Mouse (Mus musculus) T-cell, adult 2 months (primary cell): ENCODE data around the gene Prcp.
"Not testable (repeated sequence)": the region's sequence is repeated elsewhere in the genome, so short reads cannot be mapped to it uniquely, and the experiment has no call there.

ENCODE experiments used
- DNase-seq: peaks from one replicate; pipeline ENCODE4 v3.0.0; 2022; ENCODE audit warnings: low spot score

Prcp gene

DNA sequence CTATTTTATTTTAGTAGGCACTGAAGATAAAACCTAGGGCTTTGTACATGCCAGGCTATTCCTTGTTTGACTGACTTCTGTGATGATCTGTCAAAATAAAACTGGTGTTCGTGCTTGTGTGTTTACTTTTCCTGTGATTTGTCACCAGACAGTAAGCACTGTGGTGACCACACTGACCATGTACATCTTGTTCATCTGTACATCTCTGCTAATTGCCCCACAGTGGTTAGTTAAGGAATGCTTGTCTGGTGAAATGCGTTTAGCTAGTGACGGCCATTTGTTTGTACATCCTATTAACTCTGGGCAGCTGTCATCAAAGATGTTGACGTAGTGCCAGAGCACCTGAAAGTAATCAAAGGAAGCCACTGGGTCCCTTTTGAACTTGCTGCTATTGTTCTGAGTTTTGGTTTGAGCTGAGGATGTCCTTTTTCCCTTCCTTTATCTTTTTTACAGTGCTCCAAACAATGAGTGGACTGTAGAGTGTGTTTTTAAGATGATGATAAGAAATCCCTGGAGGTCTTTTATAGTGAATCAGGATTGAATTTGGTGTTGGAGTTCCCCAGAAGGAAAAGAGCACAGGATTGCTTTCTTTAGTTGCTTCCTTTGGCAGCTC, 16.5 kb downstream of the Prcp start:
- DNase-seq, result no peak

DNA sequence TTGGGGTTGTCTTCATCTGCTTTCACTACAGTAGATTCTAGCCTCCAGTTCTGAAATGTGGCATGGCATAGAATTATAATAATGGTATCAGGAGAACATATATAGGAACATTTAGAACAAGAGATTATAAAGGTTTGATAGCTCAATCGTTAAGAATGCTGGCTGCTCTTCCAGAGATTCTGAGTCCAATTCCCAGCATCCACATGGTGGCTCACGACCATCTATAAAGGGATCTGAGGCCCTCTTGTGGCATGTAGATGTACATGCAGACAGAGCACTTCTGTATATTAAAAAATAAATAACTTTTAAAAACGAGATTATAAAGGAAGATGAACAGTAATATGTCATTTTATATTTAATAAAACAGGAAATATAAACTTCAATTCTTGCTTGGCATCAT, 19.2 kb downstream of the Prcp start:
- DNase-seq, result no peak

DNA sequence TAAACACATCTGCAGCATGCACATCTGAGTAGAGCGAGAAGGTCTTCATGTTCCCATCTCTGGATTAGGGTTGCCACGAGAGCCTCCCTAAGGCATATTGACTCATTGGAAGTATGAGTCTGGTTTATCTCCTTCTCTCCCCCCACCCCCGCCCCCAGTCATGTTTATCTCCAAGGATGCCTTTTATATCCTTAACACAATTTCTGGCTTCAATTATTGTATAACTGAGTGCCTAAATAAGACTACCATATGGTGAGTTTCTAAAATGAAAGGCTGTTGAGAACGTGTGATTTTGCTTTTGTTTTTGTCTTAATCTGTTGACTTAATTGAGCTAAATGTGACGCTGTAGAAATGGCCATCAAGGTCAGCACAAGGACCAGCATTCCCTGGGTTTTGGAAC, 21.8 kb downstream of the Prcp start:
- DNase-seq, result no peak

DNA sequence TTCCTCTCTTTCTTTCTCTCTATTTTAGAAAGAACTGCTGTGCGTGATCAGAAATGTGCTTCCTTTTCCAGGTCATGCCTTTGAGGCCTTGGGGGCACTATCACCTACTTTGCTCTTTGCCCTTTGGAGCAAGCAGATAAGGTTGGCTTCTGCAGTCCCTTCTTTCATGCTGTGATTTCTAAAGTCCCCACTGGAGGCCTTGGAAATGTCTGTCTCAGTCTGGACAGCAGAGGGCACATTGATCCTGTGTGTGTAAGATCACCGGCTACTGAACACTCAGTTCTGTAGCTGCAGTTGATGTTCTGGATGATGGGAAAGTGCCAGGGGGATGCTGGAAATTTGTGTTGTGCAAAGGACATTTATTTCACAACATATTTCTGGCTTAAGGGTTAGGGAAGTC, 22.8 kb downstream of the Prcp start:
- DNase-seq, result no peak

DNA sequence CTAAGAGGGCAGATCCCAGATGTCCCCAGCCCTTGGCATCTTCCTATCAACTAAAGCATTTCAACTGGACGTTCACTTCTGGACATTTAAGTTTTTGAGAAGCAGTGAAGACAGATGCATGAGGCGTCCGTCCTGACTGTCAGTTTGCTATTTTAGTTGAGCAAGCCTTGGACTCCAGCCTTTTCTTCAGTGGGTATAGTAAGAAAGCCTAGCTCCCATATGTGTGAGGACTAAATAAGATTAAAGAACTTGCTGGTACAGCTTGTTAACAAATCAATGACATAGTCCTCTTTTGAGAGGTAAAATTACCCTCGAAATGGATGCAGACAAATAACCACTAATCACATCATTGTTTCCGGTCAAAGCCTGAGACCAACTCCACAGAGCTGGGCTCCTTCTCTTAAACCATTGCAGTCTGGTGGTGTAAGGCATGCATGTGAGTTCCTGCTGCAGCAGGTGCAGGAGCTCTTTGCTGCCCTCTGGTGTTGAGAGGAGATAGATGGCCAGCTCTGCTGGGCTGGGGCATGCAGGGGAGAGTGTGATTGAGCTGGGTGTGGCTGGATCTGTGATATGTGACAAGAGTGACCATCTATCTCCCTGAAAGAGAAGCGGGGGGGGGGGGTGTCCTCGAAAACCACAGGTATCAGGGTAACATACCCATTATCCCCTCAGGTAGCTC, 29.2 kb downstream of the Prcp start:
- DNase-seq, result peak; percentile 62

DNA sequence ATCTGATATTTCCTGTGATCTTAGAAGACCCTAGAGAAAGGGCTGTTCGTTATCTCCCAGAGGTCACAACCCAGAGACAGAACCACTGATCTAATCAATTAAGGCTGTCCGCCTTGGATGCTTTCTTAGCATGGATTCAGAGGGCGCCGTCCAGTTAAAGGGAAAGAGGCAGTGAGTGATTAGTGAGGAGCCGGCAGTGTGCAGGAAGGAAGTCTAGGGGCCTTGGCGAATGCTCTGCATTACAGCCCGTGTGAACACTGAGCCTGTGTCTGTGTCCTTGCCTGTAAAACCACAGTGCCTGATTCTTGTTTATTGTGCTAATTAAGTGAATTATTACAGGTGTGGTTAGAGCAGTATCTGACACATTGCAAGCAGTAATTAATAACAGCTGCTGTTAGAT, 30.0 kb downstream of the Prcp start:
- DNase-seq, result not testable (repeated sequence)

DNA sequence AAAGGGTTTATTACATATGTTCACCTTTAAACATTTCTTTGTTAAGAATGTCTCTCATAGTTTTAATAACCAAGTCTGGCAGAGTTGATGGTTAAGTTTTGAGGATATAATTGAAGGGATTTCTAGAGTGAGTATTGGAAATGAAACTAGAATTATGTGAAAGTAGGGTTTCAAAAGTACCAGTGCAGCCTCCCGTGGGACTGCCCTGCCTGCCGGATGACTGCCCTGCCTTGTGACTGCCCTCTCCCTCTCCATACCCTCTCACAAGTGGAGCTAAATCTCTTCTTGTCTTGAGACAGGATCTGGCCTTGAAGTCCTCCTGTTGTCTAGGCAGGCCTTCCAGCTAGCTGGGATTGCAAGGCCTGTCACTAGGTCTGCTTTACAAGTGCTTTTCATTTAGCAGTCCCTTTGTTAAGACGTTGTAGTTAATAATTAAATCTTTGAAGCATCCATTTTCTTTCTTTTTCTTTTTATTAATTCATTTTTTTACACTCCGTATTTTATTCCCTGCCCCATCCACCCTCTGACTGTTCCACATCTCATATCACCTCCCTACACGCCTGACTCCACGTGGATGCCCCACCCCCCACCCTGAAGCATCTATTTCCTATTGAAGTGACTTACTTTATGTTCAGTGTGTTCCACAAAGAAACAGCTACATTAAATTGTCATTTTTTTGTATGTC, 46.0 kb downstream of the Prcp start:
- DNase-seq, result no peak

DNA sequence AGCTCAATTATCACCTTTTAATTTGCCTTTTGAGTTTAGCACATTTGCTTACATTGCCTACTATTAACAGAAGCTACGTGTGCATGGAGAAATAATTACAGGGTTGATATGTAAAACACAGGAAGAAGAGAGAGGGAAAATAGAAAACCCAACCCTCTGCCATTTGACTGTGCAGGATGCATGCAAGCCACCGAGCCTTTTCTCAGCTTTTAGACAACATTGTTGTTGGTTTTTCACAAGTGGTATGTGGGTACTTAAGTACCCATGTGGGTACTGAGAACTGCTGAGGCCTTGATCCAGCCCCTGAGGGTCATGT, 46.5 kb downstream of the Prcp start:
- no peak for DNase-seq

DNA sequence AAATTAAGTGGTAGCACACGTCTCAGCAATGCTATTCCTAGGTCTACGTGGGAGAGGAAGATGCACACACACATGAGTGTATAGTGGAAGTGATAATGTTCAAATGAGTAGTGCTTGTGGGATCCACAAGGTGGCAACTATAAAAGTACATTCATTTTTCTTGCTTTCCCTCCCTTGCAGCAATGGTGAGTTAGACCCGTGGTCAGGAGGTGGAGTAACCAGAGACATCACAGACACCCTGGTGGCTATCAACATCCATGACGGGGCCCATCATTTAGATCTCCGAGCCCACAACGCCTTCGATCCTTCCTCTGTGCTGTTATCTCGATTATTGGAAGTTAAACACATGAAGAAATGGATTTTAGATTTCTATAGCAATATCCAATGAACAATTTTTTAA, 58.5 kb downstream of the Prcp start:
- DNase-seq, result no peak

DNA sequence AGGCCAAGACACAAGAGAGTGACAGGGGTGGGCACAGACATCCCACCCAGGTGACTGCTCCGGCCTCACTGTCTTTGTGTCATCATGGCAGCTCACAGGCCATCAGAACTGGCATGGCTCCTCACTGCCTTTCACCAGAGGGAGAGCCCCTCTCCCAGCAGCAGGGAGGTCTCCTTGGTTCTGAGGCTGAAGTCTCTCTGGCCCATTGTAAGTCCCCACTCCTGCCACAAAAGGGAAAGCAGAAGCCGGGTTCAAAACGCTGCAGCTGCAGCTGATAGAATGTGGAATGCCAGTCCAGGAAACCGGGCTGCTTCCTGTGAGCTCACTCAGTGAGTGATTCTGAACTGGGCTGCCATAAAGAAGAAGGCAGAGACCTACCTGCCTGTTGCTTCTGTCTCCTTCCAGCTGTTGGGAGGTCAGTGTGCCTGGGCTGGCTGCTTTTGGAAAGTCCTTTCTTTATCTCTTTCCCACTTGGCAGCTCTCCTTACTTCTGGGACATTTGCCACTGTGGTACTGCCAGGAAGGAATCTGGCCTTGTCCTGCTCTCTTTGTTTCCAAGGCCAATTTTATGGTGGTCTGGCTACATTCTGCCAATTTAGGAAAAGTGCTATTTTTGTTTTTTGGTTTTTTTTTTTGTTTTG, 59.2 kb downstream of the Prcp start:
- not testable (repeated sequence) for DNase-seq

DNA sequence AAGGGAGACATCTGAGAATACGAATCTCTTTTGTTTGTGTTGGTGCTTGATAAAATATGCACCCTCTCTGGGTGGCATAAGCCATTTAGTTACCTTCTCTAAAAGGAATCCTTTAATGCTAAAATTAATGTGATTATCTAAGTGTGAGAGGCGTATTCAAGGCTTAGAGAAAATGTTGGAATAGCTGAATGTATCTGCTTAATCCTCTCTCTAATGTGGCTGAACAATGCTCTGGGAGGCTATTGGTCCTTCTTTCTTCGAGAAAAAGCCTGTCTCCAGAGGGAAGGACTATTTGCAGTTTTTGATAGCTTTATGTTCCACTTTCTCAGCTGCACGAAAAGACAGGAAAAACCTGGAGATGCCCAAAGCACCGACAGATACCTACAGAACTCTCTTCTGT, 62.5 kb downstream of the Prcp start:
- no peak for DNase-seq

DNA sequence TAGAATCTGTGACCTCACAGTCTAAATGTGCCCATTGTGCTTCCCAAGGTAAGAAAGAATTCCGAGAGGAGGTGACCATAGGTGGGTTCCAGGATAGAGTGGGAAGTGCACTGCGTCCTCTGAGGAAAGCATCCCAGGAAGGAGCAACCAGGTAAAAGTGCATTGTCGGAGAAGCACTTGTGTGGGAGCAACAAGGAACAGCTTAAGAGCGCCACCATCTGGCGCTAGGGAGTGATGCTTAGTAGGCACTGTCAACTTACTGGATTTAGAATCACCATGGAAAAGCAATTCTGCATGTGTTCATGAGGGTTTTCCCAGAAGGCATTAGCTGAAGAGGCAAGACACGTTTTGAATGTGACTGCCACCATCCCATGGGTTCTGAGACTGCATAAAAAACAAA, 63.7 kb downstream of the Prcp start:
- DNase-seq, result no peak

DNA sequence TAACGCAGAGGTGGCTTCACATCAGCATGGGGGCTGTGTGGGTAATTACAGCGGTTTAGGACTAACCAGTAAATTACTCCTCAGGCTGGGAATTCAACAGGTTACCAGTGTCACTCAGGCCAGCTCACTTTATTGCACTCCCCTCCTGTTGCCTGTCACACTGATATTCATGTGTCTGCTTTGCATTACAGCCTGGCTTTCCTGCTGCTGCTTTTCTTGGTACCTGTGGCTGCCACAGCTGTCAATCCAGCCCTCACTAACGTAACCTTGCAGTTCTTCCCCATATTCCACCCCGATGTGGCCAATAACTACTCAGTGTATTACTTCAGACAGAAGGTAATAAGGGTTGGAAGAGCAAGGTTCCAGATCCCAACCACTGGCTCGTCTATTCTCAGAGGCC, 65.5 kb downstream of the Prcp start:
- DNase-seq, result no peak

DNA sequence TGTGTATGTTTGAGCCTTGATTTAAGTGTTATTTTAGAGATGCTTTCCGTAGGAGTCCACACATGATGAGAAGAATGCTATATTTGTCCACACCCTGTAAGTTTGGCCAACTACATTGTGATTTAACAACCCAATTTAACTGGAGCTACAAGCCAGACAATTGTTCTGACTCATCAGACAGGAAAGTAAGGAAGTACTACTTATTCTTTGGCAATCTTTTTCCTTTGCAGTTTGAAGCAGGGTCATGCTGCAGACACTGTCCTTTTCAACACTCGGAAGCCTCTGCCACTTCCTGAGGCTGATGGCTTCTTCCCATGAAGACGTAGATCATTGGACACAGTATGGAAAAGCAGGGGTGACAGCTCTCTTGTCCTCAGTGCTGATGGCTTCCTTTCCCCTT, 76.5 kb downstream of the Prcp start:
- DNase-seq, result no peak

DNA sequence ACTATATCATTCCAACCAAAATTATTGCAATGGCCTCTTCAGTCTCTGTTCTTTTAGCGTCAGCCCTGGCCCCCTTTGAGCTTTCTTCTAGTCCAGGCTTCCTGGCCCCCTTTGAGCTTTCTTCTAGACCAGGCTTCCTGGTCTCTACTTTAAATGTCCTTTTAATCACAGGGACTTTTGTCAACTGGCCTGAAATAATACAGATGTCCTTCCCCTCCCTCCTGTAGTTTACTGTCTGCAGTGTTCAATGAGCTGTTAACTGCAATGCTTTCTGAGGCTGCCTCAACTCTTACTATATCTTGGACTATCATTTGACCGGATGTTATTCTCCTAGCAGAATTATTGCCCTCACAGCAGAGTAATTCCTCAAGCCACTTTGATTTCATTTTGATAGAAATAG, 77.9 kb downstream of the Prcp start:
- DNase-seq, result no peak

DNA sequence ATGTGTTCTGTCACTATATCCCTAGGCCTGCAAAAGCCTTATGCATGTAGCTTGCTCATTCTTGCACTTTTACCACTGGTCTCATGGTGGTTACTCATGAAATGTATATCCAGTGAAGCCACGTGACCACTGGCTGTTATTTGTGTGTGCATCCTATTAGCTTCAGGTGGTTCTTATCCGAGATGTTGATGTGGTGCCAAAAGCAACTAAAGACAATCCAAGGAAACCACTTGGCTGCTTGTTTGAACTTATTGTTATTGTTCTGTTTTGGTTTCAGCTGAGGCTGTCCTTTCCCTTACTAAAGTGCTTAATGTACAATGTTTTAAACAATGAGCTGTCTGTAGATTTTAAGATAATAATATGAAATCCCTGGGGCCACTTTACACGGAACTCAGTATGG, 85.5 kb downstream of the Prcp start:
- no peak for DNase-seq

DNA sequence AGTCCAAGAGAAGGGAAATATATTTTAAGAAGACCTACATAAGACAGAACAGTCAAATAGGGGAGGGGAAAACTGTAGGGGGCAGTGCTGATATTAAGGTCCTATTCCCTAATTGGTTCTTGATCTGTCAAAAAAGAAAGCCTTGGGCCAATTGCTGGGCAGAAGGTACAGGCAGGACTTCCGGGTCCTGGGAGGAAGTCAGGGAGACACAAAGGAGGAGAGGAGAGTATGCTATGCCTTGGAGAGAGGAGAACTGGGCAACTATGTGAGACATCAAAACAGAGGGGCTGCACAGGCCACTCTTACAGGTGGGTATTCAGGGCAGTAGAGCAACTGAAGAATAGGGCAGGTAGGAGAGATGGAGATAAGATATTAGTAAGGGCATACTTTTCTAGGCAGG, 87.6 kb downstream of the Prcp start:
- DNase-seq, result no peak

DNA sequence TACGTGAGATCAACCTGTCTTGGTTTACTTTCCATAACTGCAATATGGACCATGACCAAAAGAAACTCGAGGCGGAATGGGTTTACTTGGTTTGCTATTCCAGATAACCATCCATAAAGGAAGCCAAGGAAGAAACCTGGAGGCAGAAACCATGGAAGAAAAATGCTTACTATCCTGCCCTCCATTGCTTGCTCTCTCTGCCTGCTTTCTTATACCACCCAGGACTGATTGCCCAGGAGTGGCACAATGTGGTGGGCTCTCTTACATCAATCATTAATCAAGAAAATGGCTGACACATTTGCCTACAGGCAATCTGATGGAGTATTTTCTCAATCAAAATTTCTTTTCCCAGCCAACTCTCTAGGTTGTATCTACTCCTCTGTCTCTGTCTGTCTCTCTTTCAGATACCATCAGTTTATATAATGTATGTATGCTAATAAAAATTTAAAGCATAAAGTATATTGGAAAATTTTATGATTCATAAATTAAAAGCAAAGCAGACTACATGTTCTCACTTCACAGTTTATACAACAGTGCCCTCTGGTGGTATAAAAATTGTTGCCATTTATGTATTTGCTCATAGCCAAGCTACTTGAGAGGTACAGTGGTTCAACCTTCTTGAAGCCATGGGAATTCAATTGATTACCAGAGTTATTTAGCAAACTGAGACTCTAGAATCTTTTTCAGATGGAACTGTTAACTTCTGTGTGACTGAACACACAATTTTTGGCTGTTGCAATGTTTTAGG, 90.7 kb downstream of the Prcp start:
- peak; percentile 3 for DNase-seq

DNA sequence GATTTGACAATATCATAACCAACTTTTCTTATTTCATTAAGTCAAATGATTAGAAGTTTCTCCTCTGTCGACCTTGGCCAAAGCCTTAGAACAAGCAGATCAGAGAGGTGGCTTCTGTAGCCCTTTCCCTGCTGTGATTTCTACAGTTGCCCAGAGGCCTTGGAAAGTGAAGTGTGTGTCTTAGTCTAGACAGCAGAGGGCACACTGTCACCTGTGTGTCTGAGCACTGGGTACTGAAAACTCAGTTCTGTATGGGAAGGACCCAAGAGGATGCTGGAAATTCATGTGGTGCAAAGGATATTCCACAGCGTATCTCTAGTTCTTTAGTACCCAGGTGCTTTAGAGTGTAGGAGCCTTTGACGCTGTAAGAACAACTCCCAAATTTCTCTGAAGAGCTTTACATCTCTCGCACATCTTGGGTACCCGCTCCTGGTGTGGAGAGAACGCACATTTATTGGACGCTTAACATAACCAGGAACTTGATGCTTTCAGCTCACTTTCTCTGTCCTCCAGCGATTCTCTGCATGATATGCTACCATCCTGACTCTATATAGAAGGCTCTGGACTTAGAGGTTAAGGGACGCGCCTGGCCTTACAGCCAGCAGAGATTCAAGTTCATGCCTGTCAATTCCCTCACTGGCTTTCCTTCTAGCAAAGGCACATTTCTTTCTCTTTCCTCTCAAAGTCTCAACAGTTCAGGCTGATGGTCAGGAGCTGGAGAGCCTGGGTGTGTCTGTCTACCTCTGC, 93.3 kb downstream of the Prcp start:
- DNase-seq, result no peak

DNA sequence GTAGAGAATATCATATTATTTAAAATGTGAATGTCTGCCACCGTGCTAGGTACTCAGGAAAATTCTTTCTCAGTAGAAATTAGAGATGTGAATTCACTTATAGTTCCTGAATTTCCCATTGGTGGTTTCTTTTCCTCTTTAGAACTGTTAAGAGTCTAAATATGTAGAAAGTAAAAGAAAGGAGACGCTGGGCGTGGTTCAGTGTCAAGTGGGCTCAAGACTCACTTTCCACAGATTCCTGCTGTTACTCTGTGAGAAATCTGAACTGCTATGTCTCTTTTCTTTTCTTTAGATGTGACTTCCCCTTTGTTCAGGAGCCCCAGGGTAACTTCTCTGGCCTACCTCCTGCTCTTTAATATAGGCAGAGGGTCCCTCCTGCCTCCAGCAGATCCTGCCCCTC, 103.2 kb downstream of the Prcp start:
- no peak for DNase-seq

DNA sequence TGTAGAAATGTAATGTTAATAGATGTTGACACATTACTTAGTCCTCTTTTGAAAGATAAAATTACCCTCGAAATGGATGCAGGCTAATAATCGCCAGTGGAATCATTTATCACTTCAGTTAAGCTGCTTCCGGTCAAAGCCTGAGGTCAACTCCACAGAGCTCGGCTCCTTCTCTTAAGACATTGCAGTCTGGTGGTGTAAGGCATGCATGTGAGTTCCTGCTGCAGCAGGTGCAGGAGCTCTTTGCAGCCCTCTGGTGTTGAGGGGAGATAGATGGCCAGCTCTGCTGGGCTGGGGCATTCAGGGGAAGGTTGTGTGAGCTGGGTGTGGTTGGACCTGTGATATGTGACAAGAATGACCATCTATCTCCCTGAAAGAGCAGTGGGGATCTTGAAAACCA, 104.0 kb downstream of the Prcp start:
- DNase-seq, result no peak

DNA sequence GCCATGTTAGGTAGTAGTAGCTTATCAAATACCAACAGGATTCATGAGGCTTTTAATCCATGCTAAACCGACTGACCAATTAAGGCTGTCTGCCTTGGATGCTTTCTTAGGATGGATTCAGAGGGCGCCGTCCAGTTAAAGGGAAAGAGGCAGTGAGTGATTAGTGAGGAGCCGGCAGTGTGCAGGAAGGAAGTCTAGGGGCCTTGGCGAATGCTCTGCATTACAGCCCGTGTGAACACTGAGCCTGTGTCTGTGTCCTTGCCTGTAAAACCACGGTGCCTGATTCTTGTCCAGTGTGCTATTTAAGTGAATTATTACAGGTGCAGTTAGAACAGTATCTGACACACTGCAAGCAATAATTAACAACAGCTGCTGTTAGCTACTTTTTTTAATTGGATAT, 104.5 kb downstream of the Prcp start:
- DNase-seq, result not testable (repeated sequence)
